Mouse (Mus musculus): ENCODE data around the gene Wfikkn2. TPM values are rescaled to one million over a fixed set of nuclear protein-coding genes. Genes with fewer than 3 reads are reported as not detected.

Wfikkn2 gene
- polyA plus RNA-seq, 1 experiment from 2014 or later = 2.0 TPM

Other genes with a start within 250 kb of the Wfikkn2 start
- gene Spag9, start 249.9 kb downstream of the Wfikkn2 start, polyA plus RNA-seq (2015; fragmentation: Nextera tagmentation; extraction: Ambion mirVana) = 29.7 and 31.4 TPM in 2 replicates
- 26.1 and 29.9 TPM in 2 replicates for gene Tob1, start 34.6 kb downstream of the Wfikkn2 start, polyA plus RNA-seq (2015; fragmentation: Nextera tagmentation; extraction: Ambion mirVana)
- gene Gm21885, start 35.9 kb upstream of the Wfikkn2 start, polyA plus RNA-seq (2015; fragmentation: Nextera tagmentation; extraction: Ambion mirVana) = 0.20 TPM in 1 of 2 replicates, not detected in the other
- 68.5 and 70.2 TPM in 2 replicates for gene Luc7l3, start 76.0 kb upstream of the Wfikkn2 start, polyA plus RNA-seq (2015; fragmentation: Nextera tagmentation; extraction: Ambion mirVana)
- 14.6 and 19.5 TPM in 2 replicates for gene Ankrd40, start 82.0 kb upstream of the Wfikkn2 start, polyA plus RNA-seq (2015; fragmentation: Nextera tagmentation; extraction: Ambion mirVana)
- 0.96 and 1.6 TPM in 2 replicates for gene Abcc3, start 147.0 kb upstream of the Wfikkn2 start, polyA plus RNA-seq (2015; fragmentation: Nextera tagmentation; extraction: Ambion mirVana)
- gene Cacna1g, start 228.2 kb upstream of the Wfikkn2 start, polyA plus RNA-seq (2015; fragmentation: Nextera tagmentation; extraction: Ambion mirVana) = 3.4 and 5.8 TPM in 2 replicates
- gene Spata20, start 240.2 kb upstream of the Wfikkn2 start, polyA plus RNA-seq (2015; fragmentation: Nextera tagmentation; extraction: Ambion mirVana) = 0.45 and 0.47 TPM in 2 replicates

Measured in heart, embryonic 13.5 days (tissue).